Mouse (Mus musculus) MEL (cell line): Measurements from ENCODE around the gene C77080. TPM values are rescaled to one million over a fixed set of nuclear protein-coding genes. Genes with fewer than 3 reads are reported as not detected.

ENCODE experiments used
- DNase-seq: peaks from one replicate; pipeline ENCODE4 v3.0.0; 2011; ENCODE audit warnings: low read depth, low spot score
- H3K27ac ChIP-seq: 2 replicates; pipeline ENCODE4 v1.5.1; 2012; ENCODE audit warnings: low read depth, mild to moderate bottlenecking, control low read depth, low read length, moderate library complexity; ENCODE audit not compliant: control insufficient read depth
- H3K27me3 ChIP-seq, 2 experiments: fragments of 150-350 bp in 1 of 2; sonication (generic) in 1 of 2; 2 replicates each; pipeline ENCODE4 v1.6.1; 2012; ENCODE audit warnings: low read length in 2 of 2, mild to moderate bottlenecking in 2 of 2, improper control_type of control experiment in 1 of 2, moderate library complexity in 1 of 2; ENCODE audit not compliant: insufficient read depth in 2 of 2, control insufficient read depth in 1 of 2
- H3K36me3 ChIP-seq, 2 experiments: 2 replicates each; pipeline ENCODE4 v1.6.1; 2012 to 2014; ENCODE audit warnings: low read length in 2 of 2, improper control_type of control experiment in 1 of 2, inconsistent platforms in 1 of 2, mild to moderate bottlenecking in 1 of 2; ENCODE audit not compliant: insufficient read depth in 2 of 2, control insufficient read depth in 1 of 2
- H3K4me1 ChIP-seq, 2 experiments: fragments of 150-350 bp in 1 of 2; sonication (generic) in 1 of 2; 2 replicates each; pipeline ENCODE4 v1.6.1; 2012; ENCODE audit warnings: low read length in 2 of 2, improper control_type of control experiment in 1 of 2, mild to moderate bottlenecking in 1 of 2; ENCODE audit not compliant: insufficient read depth in 2 of 2, control insufficient read depth in 1 of 2
- H3K4me3 ChIP-seq, 2 experiments: fragments of 150-350 bp in 1 of 2; sonication (generic) in 1 of 2; 2 replicates each; pipeline ENCODE4 v1.5.1; 2012; ENCODE audit warnings: low read depth in 2 of 2, low read length in 2 of 2, mild to moderate bottlenecking in 2 of 2, moderate library complexity in 2 of 2, control low read depth in 1 of 2, improper control_type of control experiment in 1 of 2; ENCODE audit not compliant: control insufficient read depth in 1 of 2, insufficient read depth in 1 of 2
- H3K79me2 ChIP-seq: 2 replicates; pipeline ENCODE4 v1.6.1; 2012; ENCODE audit warnings: mild to moderate bottlenecking, low read length, moderate library complexity; ENCODE audit not compliant: control insufficient read depth, poor library complexity, insufficient read depth
- H3K9ac ChIP-seq: 2 replicates; pipeline ENCODE4 v1.6.1; 2012; ENCODE audit warnings: low read depth, mild to moderate bottlenecking, control low read depth, low read length, moderate library complexity; ENCODE audit not compliant: control insufficient read depth, poor library complexity, severe bottlenecking
- H3K9me3 ChIP-seq: fragments of 150-350 bp; sonication (generic); replicated peaks from 2 replicates; pipeline ENCODE4 v1.6.1; 2012; ENCODE audit warnings: mild to moderate bottlenecking, low read length, improper control_type of control experiment, moderate library complexity; ENCODE audit not compliant: insufficient read depth
- BHLHE40 ChIP-seq: IDR thresholded peaks from 2 replicates; pipeline ENCODE4 v1.6.1; 2012; ENCODE audit warnings: low read depth, mild to moderate bottlenecking, inconsistent platforms, low read length, improper control_type of control experiment, borderline replicate concordance
- CHD2 ChIP-seq: IDR thresholded peaks from 2 replicates; pipeline ENCODE4 v1.6.1; 2011; ENCODE audit warnings: low read length, improper control_type of control experiment
- CTCF ChIP-seq, 3 experiments: IDR thresholded peaks in 2 of 3; conservative IDR thresholded peaks in 1 of 3; 2 replicates each; pipeline ENCODE4 v1.5.1; 2011 to 2012; ENCODE audit warnings: low read length in 3 of 3, low read depth in 2 of 3, mild to moderate bottlenecking in 2 of 3, improper control_type of control experiment in 1 of 3, inconsistent platforms in 1 of 3, mixed read lengths in 1 of 3, moderate library complexity in 1 of 3; ENCODE audit not compliant: control insufficient read depth in 1 of 3, insufficient read depth in 1 of 3, poor library complexity in 1 of 3, severe bottlenecking in 1 of 3
- ELF1 ChIP-seq: IDR thresholded peaks from 2 replicates; pipeline ENCODE4 v1.6.1; 2014; ENCODE audit warnings: low read depth, mild to moderate bottlenecking, inconsistent platforms, low read length, improper control_type of control experiment, moderate library complexity
- ETS1 ChIP-seq: IDR thresholded peaks from 2 replicates; pipeline ENCODE4 v1.6.1; 2012; ENCODE audit warnings: low read depth, mild to moderate bottlenecking, inconsistent platforms, low read length, improper control_type of control experiment, moderate library complexity
- KAT2A ChIP-seq: conservative IDR thresholded peaks from 2 replicates; pipeline ENCODE4 v1.6.1; 2012; ENCODE audit warnings: low read depth, low read length, improper control_type of control experiment, inconsistent platforms
- MAFK ChIP-seq: IDR thresholded peaks from 2 replicates; pipeline ENCODE4 v1.6.1; 2011; ENCODE audit warnings: low read depth, mild to moderate bottlenecking, low read length, improper control_type of control experiment, borderline replicate concordance
- MEF2A ChIP-seq: IDR thresholded peaks from 2 replicates; pipeline ENCODE4 v1.6.1; 2014; ENCODE audit warnings: low read depth, mild to moderate bottlenecking, inconsistent platforms, low read length, improper control_type of control experiment; ENCODE audit not compliant: poor library complexity, insufficient replicate concordance, severe bottlenecking; ENCODE audit errors: extremely low read depth
- MYB ChIP-seq: IDR thresholded peaks from 2 replicates; pipeline ENCODE4 v1.6.1; 2011; ENCODE audit warnings: mild to moderate bottlenecking, low read depth, low read length, improper control_type of control experiment
- NELFE ChIP-seq: IDR thresholded peaks from 2 replicates; pipeline ENCODE4 v1.6.1; 2011; ENCODE audit warnings: low read depth, low read length, improper control_type of control experiment
- NRF1 ChIP-seq: IDR thresholded peaks from 2 replicates; pipeline ENCODE4 v1.6.1; 2014; ENCODE audit warnings: low read depth, mild to moderate bottlenecking, inconsistent platforms, low read length, improper control_type of control experiment, moderate library complexity; ENCODE audit not compliant: poor library complexity, insufficient read depth, severe bottlenecking
- POLR2A ChIP-seq, 2 experiments: IDR thresholded peaks; 2 replicates each; pipeline ENCODE4 v1.6.1; 2011 to 2012; ENCODE audit warnings: low read length in 2 of 2, mild to moderate bottlenecking in 2 of 2, control low read depth in 1 of 2, improper control_type of control experiment in 1 of 2, low read depth in 1 of 2, moderate library complexity in 1 of 2; ENCODE audit not compliant: control insufficient read depth in 1 of 2, insufficient read depth in 1 of 2, poor library complexity in 1 of 2
- POLR2AphosphoS2 ChIP-seq: IDR thresholded peaks from 2 replicates; pipeline ENCODE4 v1.6.1; 2011; ENCODE audit warnings: low read length, improper control_type of control experiment
- RAD21 ChIP-seq: IDR thresholded peaks from 2 replicates; pipeline ENCODE4 v1.6.1; 2011; ENCODE audit warnings: mild to moderate bottlenecking, low read depth, low read length, improper control_type of control experiment
- RCOR1 ChIP-seq: IDR thresholded peaks from 2 replicates; pipeline ENCODE4 v1.6.1; 2012; ENCODE audit warnings: low read depth, mild to moderate bottlenecking, inconsistent platforms, low read length, improper control_type of control experiment
- SIN3A ChIP-seq: IDR thresholded peaks from 2 replicates; pipeline ENCODE4 v1.6.1; 2012; ENCODE audit warnings: low read length, improper control_type of control experiment, inconsistent platforms
- TAL1 ChIP-seq: IDR thresholded peaks from 2 replicates; pipeline ENCODE4 v1.6.1; 2012; ENCODE audit warnings: mild to moderate bottlenecking, inconsistent platforms, low read length, moderate library complexity, mixed read lengths
- UBTF ChIP-seq: IDR thresholded peaks from 2 replicates; pipeline ENCODE4 v1.6.1; 2012; ENCODE audit warnings: low read depth, mild to moderate bottlenecking, inconsistent platforms, low read length, improper control_type of control experiment, moderate library complexity, borderline replicate concordance; ENCODE audit not compliant: insufficient read depth
- USF2 ChIP-seq, 2 experiments: IDR thresholded peaks; 2 replicates each; pipeline ENCODE4 v1.6.1; 2011 to 2012; ENCODE audit warnings: improper control_type of control experiment in 2 of 2, low read length in 2 of 2, borderline replicate concordance in 1 of 2, inconsistent platforms in 1 of 2, low read depth in 1 of 2, mild to moderate bottlenecking in 1 of 2; ENCODE audit not compliant: insufficient read depth in 1 of 2
- ZC3H11A ChIP-seq: IDR thresholded peaks from 2 replicates; pipeline ENCODE4 v1.6.1; 2012; ENCODE audit warnings: low read depth, mild to moderate bottlenecking, inconsistent platforms, low read length, improper control_type of control experiment
- polyA plus RNA-seq, 2 experiments: library from polyadenylated mRNA; stranded (reverse) in 1 of 2; unstranded in 1 of 2; fragments of >175 nt in 1 of 2; fragments of >200 nt in 1 of 2; gene quantifications; 2 replicates each; pipeline versions ENCODE4 v1.2.1 to v1.2.4; 2012; ENCODE audit warnings: low replicate concordance in 2 of 2, low read depth in 1 of 2; ENCODE audit not compliant: insufficient read length in 2 of 2, insufficient read depth in 1 of 2, missing spikeins in 1 of 2
- total RNA-seq: library from RNA; depleted of rRNA; stranded (reverse); fragments of 300-350 nt; gene quantifications from 2 replicates; pipeline ENCODE4 v1.2.3, GENCODE M21; 2012; rRNA removed

The C77080 gene
- total RNA-seq (0.92 and 1.3 TPM in 2 replicates), polyA plus RNA-seq (1 to 10 TPM in 1 of 2 experiments, not detected in 1; 6.9 TPM)

DNA sequence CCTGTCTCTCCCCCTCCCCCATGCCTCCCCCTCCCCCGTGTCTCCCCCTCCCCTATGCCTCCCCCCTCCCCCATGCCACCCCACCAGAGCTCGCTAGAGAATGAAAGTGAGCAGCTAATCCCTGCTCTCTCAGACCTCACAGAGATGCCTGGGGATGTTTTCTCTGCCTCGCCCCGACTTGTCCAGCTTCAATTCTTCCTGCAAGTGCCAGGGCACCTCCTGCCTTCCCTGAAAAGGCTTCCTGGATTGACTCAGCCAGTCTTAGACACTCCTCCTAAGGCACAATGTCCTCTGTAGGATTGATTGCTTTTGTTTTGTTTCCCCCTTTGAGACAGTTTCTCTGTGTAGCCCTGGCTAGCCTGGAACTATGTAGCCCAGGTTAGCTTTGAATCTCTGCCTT is at the start of gene C77080:
TSS of gene C77080 (minus strand) at position 209 of the 400 bp plus-strand sequence.
- Histone ChIP-seq H3K27ac (no peak within 1 kb of the TSS), H3K4me1 (peaks cover 9 to 25% of the 10 kb centered on the region in 2 experiments)

DNA sequence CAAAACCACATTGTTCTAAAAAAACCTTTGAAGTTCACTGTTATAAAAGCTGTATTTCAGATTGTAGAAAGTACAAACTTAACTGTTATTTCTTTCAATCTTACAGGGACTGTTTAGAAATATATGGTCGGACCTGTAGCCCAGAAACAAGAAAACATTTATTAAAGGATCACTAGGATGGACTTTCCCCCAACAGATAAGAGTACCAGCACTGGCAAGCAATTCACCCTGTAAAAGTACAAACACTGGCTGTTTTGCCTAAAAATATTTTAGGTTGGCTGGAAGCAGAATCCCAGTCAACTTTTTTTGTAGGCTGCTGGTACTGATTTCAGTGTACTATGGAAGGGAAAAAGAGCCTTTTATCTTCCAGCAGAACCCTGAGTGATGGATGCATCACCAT is 46.7 kb upstream of the C77080 start:
- H3K4me3 ChIP-seq = no peak overlapping the region
- TF ChIP-seq CTCF (IDR thresholded peaks at IDR 0.05 in 2 of 3, conservative IDR thresholded peaks at IDR 0.05 in 1 of 3; ENCODE audit: control insufficient read depth in 1 of 3, insufficient read depth in 1 of 3, low read depth in 2 of 3, low read length in 3 of 3, poor library complexity in 1 of 3, severe bottlenecking in 1 of 3) = no peak
- no peak for TF ChIP-seq MEF2A
- no peak for TF ChIP-seq ZC3H11A
- TF ChIP-seq NELFE = no peak
- TF ChIP-seq BHLHE40 = no peak
- H3K79me2 ChIP-seq = no peaks in the 10 kb centered on the region
- no peaks in the 10 kb centered on the region for H3K9me3 ChIP-seq
- H3K27ac ChIP-seq = no peak overlapping the region
- no peak for DNase-seq
- peaks cover 16 to 31% of the 10 kb centered on the region in 2 experiments for H3K36me3 ChIP-seq
- H3K4me1 ChIP-seq = peaks cover 7 to 9% of the 10 kb centered on the region in 2 experiments
- H3K9ac ChIP-seq = no peak overlapping the region
- no peaks in the 10 kb centered on the region for H3K27me3 ChIP-seq

More for the DNA sequence above, at the start of gene C77080:
- H3K9ac ChIP-seq = no peak within 1 kb of the TSS
- no peaks in the 10 kb centered on the region for H3K9me3 ChIP-seq
- no peak for TF ChIP-seq NRF1
- no peak for TF ChIP-seq ETS1
- no peak for TF ChIP-seq KAT2A
- no peak for TF ChIP-seq BHLHE40
- TF ChIP-seq CHD2 = no peak
- no peak for TF ChIP-seq POLR2AphosphoS2
- no peak for TF ChIP-seq POLR2A (IDR thresholded peaks at IDR 0.05; ENCODE audit: control insufficient read depth in 1 of 2, insufficient read depth in 1 of 2, low read depth in 1 of 2, low read length in 2 of 2, poor library complexity in 1 of 2)
- no peak for TF ChIP-seq TAL1
- TF ChIP-seq RCOR1 = no peak
- no peak for TF ChIP-seq USF2 (IDR thresholded peaks at IDR 0.05; ENCODE audit: borderline replicate concordance in 1 of 2, insufficient read depth in 1 of 2, low read depth in 1 of 2, low read length in 2 of 2)
- TF ChIP-seq MAFK = no peak
- TF ChIP-seq RAD21 = no peak
- TF ChIP-seq SIN3A = no peak
- no peak for TF ChIP-seq ELF1
- TF ChIP-seq UBTF = no peak
- TF ChIP-seq CTCF (IDR thresholded peaks at IDR 0.05 in 2 of 3, conservative IDR thresholded peaks at IDR 0.05 in 1 of 3; ENCODE audit: control insufficient read depth in 1 of 3, insufficient read depth in 1 of 3, low read depth in 2 of 3, low read length in 3 of 3, poor library complexity in 1 of 3, severe bottlenecking in 1 of 3) = no peak
- no peak for TF ChIP-seq MYB
- no peaks in the 10 kb centered on the region for H3K79me2 ChIP-seq
- no peak for DNase-seq
- H3K27me3 ChIP-seq = no peaks in the 10 kb centered on the region
- peaks cover 0 to 13% of the 10 kb centered on the region in 2 experiments; a peak in 2 of 4 replicates for H3K36me3 ChIP-seq
- H3K4me3 ChIP-seq = no peak within 1 kb of the TSS
